Mouse (Mus musculus): ENCODE data around the gene Mmgt2.

Mmgt2 gene

DNA sequence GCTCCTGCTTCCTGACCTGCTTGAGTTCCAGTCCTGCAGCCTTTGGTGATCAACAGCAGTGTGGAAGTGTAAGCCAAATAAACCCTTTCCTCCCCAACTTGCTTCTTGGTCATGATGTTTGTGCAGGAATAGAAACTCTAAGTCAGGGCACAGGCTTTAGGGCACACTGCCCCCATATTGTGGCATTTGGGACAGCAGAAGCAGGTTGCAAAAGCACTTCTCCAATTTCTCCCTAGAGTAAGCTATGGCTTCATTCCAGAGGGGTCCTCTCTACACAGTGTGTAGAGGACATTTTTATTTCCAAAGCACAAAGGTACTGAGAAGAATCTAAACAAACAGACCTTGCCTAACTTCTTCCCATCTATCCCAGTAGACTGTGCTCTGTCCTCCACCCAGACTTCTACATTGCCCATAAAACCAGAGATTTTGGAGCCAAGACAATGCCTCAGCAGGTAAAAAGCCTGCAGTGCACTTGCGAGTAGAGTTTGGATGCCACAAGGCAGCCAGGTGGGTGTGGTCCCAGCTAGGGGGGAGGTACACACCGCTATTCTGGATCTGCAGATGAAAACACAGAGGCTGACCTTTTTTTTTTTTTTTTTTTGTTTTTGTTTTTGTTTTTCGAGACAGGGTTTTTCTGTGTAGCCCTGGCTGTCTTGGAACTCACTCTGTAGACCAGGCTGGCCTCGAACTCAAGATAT lies 26.7 kb upstream of the Mmgt2 start:
- DNase-seq (ENCODE audit: low spot score): no peak

DNA sequence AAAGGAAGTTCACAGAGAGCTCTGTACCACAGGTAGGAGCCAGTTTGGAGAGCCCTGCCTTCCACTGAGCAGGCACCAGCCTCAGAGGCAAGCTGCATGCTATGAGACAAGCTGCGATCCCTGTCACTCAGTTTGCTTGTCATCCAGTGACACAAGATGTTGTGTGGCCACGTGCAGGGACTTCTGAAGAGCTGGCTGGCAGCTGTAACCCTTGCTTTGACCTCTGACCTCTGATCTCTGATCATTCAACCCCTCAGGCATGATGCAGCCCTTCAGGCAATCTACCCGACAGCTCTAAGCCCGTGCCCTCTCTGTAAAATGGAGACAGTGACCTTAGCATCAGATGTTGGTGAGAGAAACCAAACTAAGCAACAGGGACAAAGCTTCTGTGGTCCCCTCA lies 25.6 kb upstream of the Mmgt2 start:
- DNase-seq (ENCODE audit: low spot score): no peak

DNA sequence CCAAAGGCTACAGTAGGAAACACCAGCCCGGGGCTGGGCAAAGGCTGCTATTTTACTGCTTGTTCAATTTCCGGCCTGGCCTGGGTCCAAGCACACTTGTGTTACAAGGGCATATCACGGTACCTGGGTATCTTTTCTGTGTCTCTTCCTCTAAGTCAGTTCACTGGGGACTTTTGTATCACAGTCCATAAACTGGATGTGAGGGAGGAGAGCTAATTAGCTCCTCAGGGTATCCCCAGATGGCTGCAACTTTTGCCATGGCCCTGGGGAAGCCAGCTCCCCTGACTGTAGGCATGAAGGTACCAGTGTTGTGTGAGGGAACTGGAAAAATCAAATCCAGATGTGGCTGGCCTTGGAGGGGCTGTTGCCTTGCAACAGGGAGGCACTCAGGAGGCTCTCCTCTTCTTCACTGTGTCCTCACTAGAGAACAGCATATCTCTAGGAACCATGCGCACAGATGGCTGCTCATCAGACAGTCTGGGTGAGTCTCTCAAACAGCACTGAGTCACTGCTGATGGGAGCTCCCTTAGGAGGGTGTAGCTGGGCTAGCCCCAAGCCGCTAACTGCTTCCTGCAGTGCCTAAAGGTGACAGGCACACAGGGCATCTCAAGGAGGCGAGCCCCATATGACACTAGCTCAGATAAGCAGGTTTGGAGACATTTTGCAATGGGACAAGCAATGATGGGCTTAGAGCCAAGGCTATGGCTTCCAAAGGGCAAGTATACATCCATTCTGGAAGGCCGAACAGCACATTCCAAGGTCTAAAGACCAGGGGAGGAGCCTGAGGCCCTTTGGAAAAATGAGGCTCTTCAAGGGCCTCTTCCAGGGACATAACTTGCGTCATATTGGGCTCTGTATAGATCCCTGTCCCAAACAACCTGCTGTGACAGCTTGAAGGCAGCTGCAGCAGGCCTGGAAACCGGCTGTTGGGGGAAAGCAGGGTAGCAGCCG lies 23.8 kb upstream of the Mmgt2 start:
- DNase-seq (ENCODE audit: low spot score): no peak

DNA sequence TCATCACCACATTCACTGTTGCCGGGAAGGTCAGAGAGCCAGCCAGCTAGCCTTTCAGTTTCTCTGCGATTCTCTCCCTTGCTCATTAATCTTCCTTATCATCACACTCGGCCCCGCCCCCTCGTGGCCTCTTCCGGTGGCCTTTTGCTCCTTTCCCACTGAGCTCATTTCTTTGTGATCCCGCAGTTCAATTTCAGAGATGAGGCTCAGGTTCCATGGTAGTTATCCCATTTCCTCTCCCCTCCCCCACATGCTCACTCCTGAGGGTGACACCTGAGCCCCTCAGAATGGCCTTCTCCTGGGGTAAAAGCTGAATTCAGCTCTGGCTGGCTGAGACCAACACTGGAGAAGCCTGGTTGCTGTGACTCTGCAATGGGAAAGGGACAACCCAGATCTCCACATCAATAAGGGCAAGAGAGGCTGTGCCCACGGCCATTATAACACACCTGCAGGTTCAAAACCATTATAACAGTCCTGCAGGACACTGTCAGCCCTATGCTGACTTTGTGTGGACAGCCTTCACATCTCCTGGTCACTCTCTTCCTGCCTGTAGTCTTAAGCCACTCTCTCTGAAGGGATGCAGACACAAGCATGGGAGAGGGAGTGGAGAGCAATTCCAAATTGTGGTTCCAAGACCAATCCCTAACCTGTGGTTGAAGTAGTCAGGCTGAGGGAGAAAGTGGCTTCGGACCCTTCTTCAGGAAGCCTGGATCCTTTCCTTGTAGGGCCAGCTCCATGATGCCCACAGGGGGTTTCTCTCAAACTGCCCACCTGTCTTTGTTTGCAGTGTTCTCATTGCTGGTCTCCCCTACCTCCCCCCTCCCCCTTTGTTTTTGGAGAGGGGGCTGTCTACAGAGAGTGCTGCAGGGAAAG lies 18.9 kb upstream of the Mmgt2 start:
- no peak for DNase-seq (ENCODE audit: low spot score)

DNA sequence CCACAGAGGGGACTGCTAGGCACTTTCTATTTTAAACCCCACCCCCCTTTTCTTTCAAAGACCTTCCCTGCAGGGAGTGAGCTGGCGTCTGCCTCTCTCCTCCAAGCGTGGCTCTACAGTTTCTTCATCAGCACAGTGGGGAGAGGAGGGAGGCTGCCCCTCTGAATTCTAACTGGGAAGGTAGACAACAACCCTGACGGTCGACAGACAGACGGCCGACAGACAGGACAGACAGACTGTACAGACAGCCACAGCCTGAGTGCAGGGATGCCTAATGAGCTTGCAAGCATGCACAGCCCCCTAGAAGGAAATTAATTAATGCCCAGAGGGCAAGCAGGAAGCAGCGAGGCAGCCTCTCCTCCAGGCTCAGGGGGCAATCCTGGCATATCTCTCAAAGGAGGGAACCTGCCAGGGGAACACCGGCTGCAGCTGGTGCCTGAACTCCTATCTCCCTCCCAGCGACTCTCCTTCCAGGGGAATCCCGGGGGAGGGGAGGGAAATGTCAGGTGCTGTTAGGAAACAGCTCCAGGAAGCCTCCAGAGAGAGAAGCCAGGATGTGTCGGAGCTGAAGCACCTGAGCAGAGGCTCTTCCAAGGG lies 18.1 kb upstream of the Mmgt2 start:
- no peak for DNase-seq (ENCODE audit: low spot score)

DNA sequence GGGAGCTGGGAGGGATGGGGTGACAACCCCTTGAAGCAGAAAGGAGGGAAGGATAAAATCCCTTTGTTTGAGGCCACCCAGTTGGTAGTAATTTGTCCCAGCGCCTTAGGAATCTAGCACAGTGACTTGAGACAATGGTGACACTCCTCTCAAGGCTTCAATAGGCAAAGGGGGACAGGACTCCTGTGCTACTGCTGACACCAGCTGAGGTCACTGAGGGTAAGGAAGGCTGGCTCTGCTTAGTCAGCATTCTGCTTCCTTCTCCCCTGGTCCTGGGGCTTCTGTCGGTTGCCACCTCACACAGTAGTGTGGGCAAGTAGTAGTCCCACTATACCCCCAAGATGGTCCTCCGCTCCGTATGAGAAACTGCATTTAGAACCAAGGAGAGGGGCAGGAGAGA lies 17.3 kb upstream of the Mmgt2 start:
- no peak for DNase-seq (ENCODE audit: low spot score)

DNA sequence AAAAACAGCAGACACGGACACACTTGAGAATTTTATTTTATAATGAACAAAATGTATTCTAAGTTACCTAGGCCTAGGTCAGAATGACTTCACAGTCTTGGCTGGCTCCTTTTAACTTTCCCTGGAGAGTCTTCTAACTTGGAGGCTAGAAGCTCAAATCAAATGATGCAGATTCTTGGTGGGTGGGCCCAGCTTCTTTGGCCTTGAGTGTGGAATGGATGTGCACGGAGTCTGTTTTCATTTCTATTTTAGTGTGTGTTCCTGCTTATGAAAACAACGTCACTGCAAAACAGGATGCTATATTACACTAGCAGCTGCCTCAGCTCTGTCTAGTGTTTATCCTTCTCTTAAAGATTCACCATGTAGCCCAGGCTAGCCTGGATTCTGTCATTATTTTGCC lies 13.1 kb upstream of the Mmgt2 start:
- no peak for DNase-seq (ENCODE audit: low spot score)

DNA sequence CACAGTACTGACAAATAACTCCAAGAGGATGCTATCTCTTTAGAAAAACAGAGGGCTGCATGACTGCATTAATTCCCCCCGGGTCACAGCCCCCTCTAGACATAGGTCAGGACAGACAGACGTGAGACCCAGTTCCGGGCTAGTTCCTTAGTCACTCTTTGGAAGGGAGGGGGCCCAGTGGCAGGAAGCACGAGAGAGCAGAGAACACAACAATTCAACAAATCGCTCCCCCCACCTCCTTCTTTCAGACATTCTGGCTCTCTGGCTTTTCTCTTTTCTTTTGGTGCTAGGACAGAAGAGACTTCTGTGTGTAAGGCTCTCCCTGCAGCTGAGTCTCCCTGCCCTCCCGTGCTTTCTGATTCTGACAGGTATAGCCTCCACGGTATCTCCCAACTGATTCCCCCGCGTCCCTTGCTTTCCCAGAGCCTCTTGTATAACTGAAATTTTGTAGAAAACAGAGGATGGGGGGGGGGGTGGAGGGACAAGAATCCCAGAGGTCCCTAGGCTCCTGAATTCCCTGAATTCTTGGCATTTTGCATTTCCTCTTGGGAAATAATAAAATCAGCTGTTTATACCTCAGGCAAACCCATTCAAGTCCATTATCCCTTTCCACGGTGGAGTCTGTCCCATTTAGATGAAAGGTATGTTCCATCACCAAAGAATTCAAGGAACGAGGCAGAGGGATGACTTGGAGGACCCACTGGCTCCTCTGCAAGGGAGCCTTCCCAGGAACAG lies 12.2 kb upstream of the Mmgt2 start:
- DNase-seq (ENCODE audit: low spot score): no peak

DNA sequence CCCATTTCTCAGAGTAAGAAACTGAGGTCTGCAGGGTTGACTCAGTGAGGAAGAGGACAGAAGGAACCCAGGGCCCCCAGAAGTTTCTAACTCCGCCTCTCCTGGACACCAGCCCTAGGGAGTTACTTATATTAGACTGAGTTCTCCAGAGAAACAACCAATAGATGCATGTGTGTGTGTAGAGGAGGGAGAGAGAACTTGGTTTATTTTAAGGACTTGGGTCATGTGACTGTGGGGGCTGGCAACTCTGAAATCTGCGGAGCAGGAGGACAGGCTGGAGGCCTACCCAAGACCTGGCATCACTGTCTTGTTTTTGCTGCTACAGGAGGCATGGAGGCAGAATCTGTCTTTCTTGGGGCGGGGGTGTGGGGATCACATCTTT lies 11.6 kb upstream of the Mmgt2 start:
- no peak for DNase-seq (ENCODE audit: low spot score)

DNA sequence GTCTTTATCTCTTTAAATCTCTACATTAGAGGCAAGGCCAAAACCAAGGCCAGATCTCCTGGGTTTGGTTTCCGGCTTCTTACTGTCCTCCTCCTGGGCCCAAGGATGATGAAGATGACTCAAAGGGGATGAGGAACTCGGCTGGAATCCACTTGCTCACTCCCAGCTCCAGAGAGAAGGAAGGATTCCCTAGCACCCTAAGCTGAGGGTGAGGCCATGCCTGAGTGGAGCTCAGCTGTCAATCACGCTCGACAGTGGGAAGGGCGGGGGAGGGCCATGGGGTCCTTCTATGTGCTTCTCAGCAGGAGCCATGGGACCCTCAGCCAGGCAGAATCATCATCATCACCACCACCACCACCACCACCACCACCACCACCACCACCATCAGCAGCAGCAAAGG lies 11.1 kb upstream of the Mmgt2 start:
- DNase-seq (ENCODE audit: low spot score): no peak

DNA sequence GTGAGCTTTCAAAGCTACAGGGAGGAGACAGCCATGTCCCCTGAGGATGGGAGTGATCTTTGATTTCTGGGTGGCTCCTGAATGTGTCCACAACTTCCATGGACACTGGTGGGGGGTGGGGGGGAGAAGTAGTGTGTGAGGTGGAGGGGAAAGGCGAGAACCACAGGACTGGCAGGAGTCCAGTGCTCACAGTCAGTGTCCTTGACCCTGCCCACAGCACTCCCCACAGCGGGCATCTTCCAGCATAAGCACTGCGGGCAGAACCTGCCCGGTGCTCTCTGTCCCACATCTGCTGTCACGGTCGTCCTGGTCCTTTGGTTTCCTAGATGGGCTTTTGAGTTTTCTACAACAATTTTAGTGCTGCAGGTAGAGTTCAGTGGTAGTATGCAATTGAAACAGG lies 10.7 kb upstream of the Mmgt2 start:
- no peak for DNase-seq (ENCODE audit: low spot score)

DNA sequence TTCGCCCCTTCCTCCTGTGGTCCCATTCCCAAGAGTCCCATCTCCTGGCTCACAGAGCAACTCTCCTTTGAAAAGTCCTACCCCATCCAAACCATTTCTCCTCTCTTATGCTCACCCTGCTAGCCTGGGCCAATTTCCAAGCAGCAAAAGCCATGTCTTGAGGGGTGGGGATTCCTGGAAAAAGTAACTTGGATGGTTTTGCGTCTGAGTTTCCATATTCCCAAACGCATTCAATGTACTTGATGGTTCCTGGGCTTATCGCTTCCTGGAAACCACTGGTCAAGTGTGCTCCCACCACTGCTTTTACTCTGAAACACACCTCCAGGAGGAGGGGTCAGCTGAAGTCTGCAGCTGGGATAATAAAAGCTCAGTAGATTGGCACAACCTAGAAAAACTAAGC lies 10.1 kb upstream of the Mmgt2 start:
- DNase-seq (ENCODE audit: low spot score): no peak

DNA sequence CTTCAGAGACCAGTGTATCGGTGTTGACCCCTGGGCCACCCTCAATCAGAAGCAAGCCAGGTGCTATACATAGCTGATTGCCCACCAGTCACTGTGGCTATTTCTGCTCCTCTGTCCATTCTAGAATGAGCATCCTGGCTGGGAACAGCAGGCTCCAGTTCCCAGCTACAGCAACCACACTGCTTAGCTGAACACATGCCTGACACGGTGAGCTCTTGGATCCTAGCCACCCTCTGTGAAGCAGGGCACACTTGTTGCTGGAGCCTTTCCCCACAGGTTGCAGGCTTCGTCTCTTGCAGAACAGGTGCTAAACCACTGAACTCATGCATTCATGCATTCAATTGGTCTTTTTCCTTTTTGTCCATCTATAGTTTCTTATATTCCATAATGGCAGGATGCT lies 8.1 kb upstream of the Mmgt2 start:
- no peak for DNase-seq (ENCODE audit: low spot score)

DNA sequence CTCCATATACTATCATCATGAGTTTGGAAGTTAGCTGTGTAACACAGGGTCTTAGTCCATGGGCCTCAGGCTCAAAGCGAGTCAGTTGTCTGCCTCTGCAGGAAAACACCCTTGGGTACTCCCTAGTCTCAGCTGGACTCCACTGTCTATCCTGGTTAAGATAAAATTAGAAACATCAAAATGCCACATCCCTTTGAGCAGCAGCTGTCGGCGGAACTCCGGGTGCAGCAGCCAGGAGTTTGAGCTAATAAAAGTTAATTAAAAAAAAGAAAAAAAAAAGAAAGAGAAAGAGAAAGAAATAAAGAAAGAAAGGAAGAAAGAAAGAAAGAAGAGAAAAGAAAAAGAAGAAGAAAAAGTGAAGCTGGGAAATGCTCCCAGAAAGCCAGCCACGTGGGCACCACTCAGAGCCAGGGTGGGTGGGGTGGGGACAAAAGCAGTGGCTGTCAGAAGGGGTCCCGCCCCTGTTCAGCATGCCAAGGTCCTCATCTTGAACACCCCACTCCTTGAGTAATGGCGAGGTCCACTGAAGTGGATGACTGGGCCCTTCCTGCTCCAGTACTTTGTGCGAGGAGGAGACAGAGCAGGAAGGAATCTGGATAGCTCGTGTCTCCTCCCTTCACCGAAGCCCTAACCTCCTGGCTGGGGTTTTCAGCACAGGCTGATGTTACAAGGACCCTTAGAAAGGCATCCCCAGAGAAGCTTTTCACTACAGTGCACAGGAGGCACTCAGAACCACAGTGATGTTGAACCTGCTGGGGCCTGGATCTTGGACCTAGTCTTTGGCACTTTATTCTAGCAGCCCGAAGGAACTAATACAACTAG lies 6.2 kb upstream of the Mmgt2 start:
- peak; percentile 57 for DNase-seq (ENCODE audit: low spot score)

DNA sequence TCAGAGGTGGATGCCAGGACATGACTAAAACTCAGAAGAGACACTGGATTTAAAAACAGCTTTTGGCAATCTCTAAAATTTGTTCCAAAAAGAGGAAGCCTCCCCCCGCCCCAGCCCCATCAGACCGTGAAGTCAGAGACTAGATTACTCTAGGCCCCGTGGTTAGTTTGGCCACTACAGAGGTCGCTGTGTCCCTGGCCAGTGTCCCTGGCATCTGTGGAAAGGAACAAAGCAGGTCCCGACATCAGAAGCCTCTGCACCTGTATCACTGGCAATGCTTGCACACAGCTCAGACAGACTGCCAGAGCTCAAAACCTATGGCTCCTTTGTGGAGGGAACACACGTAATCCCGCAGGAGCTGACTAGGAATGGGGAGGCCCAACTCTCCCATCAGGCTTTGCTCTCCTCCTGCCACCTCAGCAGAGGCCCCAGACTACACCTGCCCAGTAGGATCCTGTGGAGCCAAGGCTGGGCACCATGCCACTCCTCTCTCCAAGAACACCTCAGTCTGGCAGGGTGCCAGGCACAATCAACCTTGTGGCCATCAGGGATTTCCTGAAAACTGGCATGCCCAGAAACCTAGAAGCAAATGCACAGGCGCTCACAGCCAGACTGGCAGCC lies 5.3 kb upstream of the Mmgt2 start:
- DNase-seq (ENCODE audit: low spot score): peak; percentile 85

DNA sequence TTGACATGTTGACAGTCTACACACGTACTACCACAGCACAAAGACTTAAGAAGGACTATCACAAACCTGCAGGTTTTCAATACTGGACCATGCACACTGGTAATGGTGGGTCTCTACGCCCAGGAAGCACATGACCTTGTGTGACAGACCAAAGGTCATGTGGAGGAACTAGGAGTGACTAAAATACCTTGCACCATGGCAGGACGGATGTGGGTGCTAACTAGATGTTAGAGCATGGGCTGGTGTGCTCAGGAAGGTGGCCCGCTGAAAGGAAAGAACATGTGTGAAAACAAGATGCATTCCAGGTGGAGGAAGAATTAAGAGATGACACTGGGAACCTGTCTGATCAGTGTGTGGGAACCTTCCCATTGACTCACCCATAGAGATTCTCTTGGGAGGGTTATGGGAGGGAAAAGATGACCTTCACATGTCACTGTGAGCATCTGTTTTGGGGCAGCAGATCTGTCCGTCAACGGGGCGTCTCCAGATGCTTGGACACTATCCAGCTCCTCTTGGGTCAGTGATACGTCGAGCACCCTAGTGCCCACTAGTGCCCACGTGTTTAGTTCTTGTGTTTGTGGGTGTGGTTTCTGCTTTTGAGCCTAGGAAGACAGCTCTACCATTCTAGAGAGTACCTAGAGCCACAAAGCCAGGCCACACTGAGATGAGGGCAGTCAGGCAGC lies 4.6 kb upstream of the Mmgt2 start:
- no peak for DNase-seq (ENCODE audit: low spot score)

DNA sequence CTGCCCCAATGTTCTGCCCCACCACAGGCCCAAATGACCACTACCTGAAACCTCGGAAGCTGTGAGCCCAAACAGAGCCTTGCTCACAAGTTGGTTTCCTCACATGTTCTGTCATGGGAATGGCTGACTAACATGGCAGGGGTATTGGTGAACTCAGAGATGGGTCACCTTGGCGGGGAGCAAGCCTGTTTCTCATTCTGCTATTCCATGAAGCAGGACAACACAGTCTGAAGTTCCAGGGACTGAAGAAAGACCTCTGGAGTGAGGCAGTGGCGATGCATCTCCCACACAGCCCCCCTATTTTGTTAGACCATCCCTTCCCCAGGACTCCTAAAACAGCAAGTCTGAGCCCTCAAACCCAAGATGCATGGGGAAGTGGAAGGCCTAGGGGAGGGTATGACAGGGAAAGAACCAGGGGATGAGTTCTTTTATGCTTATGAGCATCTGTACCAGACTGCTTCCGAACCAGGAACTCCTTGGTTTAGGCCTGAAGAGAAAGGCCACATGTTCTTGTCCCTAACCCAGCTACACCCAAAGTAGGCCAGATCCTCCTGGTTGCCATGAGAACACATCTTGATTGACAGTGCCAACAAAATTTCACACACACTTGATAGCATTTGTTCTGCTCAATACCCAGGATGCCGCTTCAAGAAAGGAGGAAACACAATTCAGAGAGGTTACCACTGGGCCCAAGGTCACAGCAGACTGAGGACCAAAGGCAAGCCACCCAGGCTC lies 3.7 kb upstream of the Mmgt2 start:
- no peak for DNase-seq (ENCODE audit: low spot score)

DNA sequence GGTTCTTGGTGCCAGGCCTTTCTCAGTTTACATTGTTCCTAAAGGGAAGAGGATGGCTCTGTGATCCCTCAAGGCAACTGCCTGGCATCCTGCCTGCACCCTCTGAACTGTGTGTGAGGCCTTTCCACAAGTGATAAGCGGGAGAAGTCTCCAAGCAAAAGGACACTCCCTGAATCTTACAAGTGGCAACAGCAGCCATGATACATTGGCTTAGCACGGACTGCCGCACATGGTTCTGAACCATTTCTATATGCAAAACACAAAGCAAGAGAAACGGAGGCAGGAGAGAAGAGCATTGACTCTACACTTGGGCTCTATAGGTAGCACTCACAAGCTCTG lies 3.2 kb upstream of the Mmgt2 start:
- DNase-seq (ENCODE audit: low spot score): no peak

Data from lung, postnatal 25 days (tissue).